Mouse (Mus musculus) midbrain, embryonic 14.5 days (tissue): ENCODE measurements around the gene Itsn1. TPM values are rescaled to one million over a fixed set of nuclear protein-coding genes. Genes with fewer than 3 reads are reported as not detected.

Experiments used
- ATAC-seq: fragments of 200-750 bp; cut with Nextera tagmentation; 2 replicates; pipeline ENCODE4 v1.8.0; 2017; ENCODE audit warnings: moderate number of reproducible peaks, moderate library complexity; ENCODE audit not compliant: low FRiP score, low TSS enrichment
- DNase-seq: peaks from one replicate; pipeline ENCODE4 v3.0.0-alpha.2; 2015
- H3K27ac ChIP-seq: fragments of 300-500 bp; sonication (generic); replicated peaks from 2 replicates; pipeline ENCODE4 v1.5.1; 2014; ENCODE audit warnings: mild to moderate bottlenecking, low read depth, low read length, moderate library complexity
- H3K27me3 ChIP-seq: fragments of 300-500 bp; sonication (generic); 2 replicates; pipeline ENCODE4 v1.6.1; 2014; ENCODE audit warnings: low read length, control low read depth, mixed read lengths; ENCODE audit not compliant: control insufficient read depth, insufficient read depth
- H3K36me3 ChIP-seq: fragments of 300-500 bp; sonication (generic); 2 replicates; pipeline ENCODE4 v1.6.1; 2014; ENCODE audit warnings: low read length, control low read depth; ENCODE audit not compliant: control insufficient read depth, insufficient read depth
- H3K4me1 ChIP-seq: fragments of 300-500 bp; sonication (generic); 2 replicates; pipeline ENCODE4 v1.6.1; 2014; ENCODE audit warnings: mild to moderate bottlenecking, antibody characterized with exemption, low read length, control low read depth; ENCODE audit not compliant: control insufficient read depth, insufficient read depth
- H3K4me2 ChIP-seq: fragments of 300-500 bp; sonication (generic); 2 replicates; pipeline ENCODE4 v1.6.1; 2014; ENCODE audit warnings: mild to moderate bottlenecking, low read length, moderate library complexity
- H3K4me3 ChIP-seq: fragments of 300-500 bp; sonication (generic); replicated peaks from 2 replicates; pipeline ENCODE4 v1.5.1; 2014; ENCODE audit warnings: low read depth, low read length
- H3K9ac ChIP-seq: fragments of 300-500 bp; sonication (generic); replicated peaks from 2 replicates; pipeline ENCODE4 v1.6.1; 2014; ENCODE audit warnings: mild to moderate bottlenecking, low read length, moderate library complexity
- H3K9me3 ChIP-seq: fragments of 300-500 bp; sonication (generic); 2 replicates; pipeline ENCODE4 v1.6.1; 2016; ENCODE audit warnings: low read length, control low read depth, mixed read lengths; ENCODE audit not compliant: control insufficient read depth
- WGBS: fragments of 180-500 bp; shearing (Covaris S2); extraction: QIAGEN DNeasy Blood & Tissue Kit; methylation state at CpG from one replicate; pipeline ENCODE4 v1.1.7; 2014; 5-methylcytosine and 5-hydroxymethylcytosine counted together
- polyA plus RNA-seq: library from polyadenylated mRNA; unstranded; fragments of >200 nt; fragmentation: Nextera tagmentation; extraction: Ambion mirVana; gene quantifications from 2 replicates; pipeline ENCODE4 v1.2.1, GENCODE M21; 2014

Itsn1 gene
- polyA plus RNA-seq, 1 experiment from 2014 or later, result 67.5 TPM

DNA sequence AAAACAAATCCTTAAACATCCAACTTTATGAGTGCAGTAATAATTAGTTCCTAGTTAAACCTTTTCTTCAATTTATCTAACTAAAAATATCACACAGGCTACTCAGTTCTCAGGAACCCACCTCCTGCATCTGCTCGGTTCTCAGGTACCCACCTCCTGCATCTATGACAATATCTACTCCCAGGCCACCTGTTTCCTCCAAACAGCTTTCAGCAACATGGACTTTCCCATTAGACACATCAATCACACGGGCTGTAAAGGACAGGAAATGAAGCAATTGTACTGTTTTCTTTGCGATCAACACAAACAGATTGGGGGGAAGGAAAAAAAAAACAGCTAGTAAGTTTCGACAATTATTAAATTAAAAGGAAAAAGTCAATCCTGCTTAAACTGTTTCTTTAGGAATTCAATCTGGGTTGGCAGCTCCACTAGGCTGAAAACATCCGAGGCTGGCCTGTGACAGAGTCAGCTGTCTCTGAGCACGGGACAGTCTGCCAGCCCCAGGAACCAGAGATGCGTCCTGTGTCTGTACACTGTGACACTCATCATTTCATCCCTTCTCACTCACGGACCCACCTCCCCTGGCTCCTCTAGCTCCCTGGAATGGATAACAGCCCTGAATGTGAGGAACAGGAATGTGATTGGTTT lies 33.8 kb upstream of the Itsn1 start:
- WGBS, result 85% methylated on average over 8 of the region's 8 CpGs
- no peak overlapping the region for H3K4me2 ChIP-seq
- DNase-seq, result no peak

DNA sequence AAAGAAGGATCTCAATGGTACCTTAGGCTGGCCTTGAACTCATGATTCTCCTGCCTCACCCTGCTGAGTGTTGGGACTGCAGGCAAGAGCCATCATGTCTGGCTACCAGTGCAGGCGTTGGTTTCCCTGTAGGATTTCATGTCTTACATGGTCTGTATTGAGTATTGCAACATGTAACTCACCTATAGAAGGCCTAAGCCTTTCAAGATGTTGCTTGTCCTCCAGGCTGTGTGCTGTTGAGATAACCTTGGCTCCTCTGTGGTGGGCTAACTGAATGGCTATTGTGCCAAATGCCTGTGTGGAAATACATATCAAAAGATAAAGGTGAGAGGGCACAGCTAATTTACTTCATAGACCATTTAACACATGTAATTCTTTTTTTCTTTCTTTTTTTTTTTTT lies 30.1 kb upstream of the Itsn1 start:
- peaks cover 64% of the 10 kb centered on the region for H3K36me3 ChIP-seq
- WGBS, result 90% methylated on average over 1 of the region's 1 CpGs

More for the DNA sequence above, 33.8 kb upstream of the Itsn1 start:
- ATAC-seq, result no peak
- peaks cover 50% of the 10 kb centered on the region for H3K36me3 ChIP-seq
- H3K4me3 ChIP-seq, result no peak overlapping the region
- H3K4me1 ChIP-seq, result no peaks in the 10 kb centered on the region
- H3K27ac ChIP-seq, result no peak overlapping the region
- H3K9ac ChIP-seq, result no peak overlapping the region
- H3K27me3 ChIP-seq, result no peaks in the 10 kb centered on the region
- H3K9me3 ChIP-seq, result no peaks in the 10 kb centered on the region

DNA sequence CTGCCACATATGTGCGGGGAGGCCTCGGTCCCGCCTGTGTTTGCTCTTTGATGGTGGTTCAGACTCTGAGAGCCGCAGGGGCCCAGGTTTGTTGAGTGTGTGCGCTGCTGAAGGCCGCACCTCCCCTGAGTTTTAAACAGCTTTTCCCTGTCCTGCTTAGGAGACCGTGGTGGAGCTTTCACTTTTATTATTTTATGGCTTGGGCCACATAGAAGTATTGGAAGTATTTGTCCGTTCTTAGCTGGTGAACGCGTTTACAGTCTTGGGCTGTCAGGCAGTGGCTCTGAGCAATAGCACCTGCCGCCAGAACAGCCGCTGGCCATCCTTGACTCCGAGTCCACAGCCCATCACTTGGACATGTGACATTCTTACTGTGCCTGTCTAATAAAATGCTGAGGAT lies 27.2 kb upstream of the Itsn1 start:
- DNase-seq (no peak), ATAC-seq (no peak)
- H3K27me3 ChIP-seq, result no peaks in the 10 kb centered on the region
- no peak overlapping the region for H3K9ac ChIP-seq
- H3K4me3 ChIP-seq, result no peak overlapping the region
- no peaks in the 10 kb centered on the region for H3K4me1 ChIP-seq
- no peaks in the 10 kb centered on the region for H3K9me3 ChIP-seq
- no peak overlapping the region for H3K27ac ChIP-seq
- H3K36me3 ChIP-seq, result peaks cover 61% of the 10 kb centered on the region
- H3K4me2 ChIP-seq, result no peak overlapping the region
- 91% methylated on average over 13 of the region's 13 CpGs for whole genome bisulfite sequencing

More for the DNA sequence above, 30.1 kb upstream of the Itsn1 start:
- Histone ChIP-seq H3K27ac (no peak overlapping the region), H3K9ac (no peak overlapping the region), H3K27me3 (no peaks in the 10 kb centered on the region), H3K9me3 (no peaks in the 10 kb centered on the region), H3K4me2 (no peak overlapping the region), H3K4me3 (no peak overlapping the region), H3K4me1 (no peaks in the 10 kb centered on the region)
- no peak for DNase-seq
- ATAC-seq, result no peak

DNA sequence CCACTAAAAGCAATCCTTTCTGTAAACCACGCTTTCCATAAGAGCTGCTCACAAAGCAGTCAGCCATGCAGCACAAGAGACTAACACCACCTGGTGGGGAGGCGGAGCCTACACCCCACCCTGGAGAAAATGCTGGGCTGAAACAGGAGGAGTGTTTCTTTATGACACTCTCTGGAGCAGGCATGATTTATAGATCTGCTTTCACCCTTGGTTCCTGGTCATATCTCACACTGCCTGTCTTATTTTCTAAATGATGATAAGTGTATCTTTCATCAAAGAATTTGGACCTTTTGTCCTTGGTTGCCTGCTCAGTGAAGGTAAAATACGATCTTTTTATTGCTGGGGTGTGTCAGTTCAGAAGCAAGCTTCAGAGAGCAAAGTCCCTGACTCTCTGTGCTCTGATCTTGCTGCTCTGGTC lies 26.3 kb upstream of the Itsn1 start:
- H3K27me3 ChIP-seq, result no peaks in the 10 kb centered on the region
- H3K4me1 ChIP-seq, result no peaks in the 10 kb centered on the region
- no peak for ATAC-seq
- H3K9ac ChIP-seq, result no peak overlapping the region
- H3K27ac ChIP-seq, result no peak overlapping the region
- no peak overlapping the region for H3K4me2 ChIP-seq
- H3K4me3 ChIP-seq, result no peak overlapping the region
- H3K36me3 ChIP-seq, result peaks cover 62% of the 10 kb centered on the region
- no peaks in the 10 kb centered on the region for H3K9me3 ChIP-seq
- WGBS, result 55% methylated on average over 3 of the region's 3 CpGs
- no peak for DNase-seq

DNA sequence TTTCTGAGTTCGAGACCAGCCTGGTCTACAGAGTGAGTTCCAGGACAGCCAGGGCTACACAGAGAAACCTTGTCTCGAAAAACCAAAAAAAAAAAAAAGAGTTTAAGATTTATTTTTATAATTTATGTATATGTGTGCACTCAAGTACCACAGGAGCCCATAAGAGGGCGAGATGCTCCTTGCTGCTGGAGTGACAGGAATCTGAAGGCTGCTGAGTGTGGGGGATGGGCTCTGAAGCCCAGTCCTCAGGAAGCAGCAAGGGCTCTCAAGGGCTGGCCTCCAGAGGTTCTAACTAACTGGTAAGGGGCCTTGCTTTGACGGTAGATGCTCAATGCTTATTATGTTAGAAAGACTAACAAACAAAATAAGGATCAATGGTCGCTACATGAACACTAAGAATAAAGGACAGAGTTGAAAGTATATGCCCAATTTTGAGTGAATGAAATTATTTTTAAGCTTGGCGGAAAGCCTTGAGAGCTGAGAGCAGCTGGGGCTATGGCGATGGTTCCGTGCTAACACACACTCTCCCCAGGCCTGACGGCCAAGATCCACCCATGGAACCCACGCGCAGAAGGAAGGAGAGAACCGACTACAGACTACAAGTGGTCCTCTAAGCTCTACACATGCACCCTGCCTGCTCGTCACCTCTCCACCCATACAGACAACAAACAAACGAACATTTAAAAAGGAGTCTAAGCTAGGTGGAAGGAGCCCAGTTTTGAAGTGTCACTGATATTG lies 24.3 kb upstream of the Itsn1 start:
- H3K36me3 ChIP-seq, result peaks cover 58% of the 10 kb centered on the region
- no peak overlapping the region for H3K4me2 ChIP-seq
- peak; percentile 48 for DNase-seq
- WGBS, result 89% methylated on average over 14 of the region's 14 CpGs
- H3K4me1 ChIP-seq, result no peaks in the 10 kb centered on the region
- no peaks in the 10 kb centered on the region for H3K27me3 ChIP-seq
- H3K4me3 ChIP-seq, result no peak overlapping the region
- H3K9ac ChIP-seq, result no peak overlapping the region
- H3K9me3 ChIP-seq, result no peaks in the 10 kb centered on the region
- no peak for ATAC-seq
- no peak overlapping the region for H3K27ac ChIP-seq

DNA sequence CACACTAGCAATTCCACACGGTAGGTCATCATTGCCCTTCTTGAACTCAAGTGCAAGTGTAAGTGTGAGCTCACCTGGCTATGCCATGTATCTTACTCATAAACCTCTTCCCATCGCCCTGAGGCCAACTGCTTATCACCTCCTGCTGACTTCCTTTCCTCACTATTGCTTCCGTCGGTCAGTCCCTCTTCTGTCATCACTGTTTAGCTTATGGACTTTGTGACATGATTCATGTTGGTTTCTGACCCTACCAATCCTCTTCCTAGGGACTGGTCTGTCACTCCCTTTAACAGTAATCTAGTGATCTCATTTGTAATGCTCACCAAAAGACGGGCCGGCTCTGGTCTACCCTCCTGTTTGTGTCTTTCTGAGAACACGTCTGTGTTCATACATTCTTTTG lies 18.8 kb upstream of the Itsn1 start:
- Histone ChIP-seq H3K4me2 (no peak overlapping the region), H3K9ac (no peak overlapping the region), H3K27me3 (no peaks in the 10 kb centered on the region), H3K36me3 (peaks cover 71% of the 10 kb centered on the region), H3K9me3 (no peaks in the 10 kb centered on the region), H3K4me3 (no peak overlapping the region), H3K27ac (no peak overlapping the region), H3K4me1 (no peaks in the 10 kb centered on the region)
- ATAC-seq (no peak), DNase-seq (no peak)
- 95% methylated on average over 7 of the region's 7 CpGs for WGBS

DNA sequence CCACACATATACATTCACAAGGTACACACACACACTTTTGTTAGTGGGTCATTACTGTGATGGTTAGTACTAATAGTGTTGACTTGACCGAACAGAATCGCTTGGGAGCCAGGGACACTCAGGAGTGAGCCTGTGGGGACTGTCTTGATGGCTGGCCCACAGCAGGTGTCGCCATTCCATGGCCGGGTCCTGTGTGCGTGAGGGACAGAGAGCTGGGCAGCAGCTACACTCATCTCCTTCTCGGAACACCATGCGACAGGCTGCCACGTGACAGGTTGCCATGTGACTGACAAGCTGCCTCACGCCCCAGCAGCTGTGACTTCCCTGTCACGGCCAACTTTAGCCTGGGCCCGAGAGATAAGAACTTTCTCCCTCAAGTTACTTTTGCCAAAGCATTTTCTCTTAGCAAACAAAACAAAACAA lies 12.1 kb upstream of the Itsn1 start:
- no peaks in the 10 kb centered on the region for H3K4me1 ChIP-seq
- WGBS, result 79% methylated on average over 11 of the region's 11 CpGs
- no peaks in the 10 kb centered on the region for H3K9me3 ChIP-seq
- DNase-seq, result no peak
- H3K4me3 ChIP-seq, result no peak overlapping the region
- no peak overlapping the region for H3K4me2 ChIP-seq
- H3K9ac ChIP-seq, result no peak overlapping the region
- H3K27ac ChIP-seq, result no peak overlapping the region
- no peak for ATAC-seq
- peaks cover 53% of the 10 kb centered on the region for H3K36me3 ChIP-seq
- no peaks in the 10 kb centered on the region for H3K27me3 ChIP-seq

DNA sequence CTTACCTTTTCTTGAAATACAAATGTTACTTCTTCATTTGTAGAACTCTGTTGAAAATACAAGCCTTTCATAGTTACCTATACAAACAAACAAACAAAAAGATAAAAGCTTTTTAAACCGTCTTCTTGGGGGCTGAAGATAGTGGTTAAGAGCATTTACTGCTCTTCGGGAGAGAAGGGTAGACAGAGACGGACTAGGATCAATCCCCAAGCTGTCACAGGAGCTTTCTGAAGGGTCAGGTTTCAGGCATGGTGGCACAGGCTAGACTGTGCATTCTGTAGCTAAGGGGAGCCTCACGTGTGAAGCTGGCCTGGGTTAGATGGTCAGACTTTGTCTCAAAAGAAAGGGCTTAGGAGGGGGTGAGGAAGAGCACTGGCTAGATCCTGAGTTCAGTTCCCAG lies 11.7 kb upstream of the Itsn1 start:
- no peak overlapping the region for H3K9ac ChIP-seq
- 89% methylated on average over 4 of the region's 4 CpGs for WGBS
- DNase-seq, result no peak
- peaks cover 51% of the 10 kb centered on the region for H3K36me3 ChIP-seq
- H3K4me2 ChIP-seq, result no peak overlapping the region
- H3K9me3 ChIP-seq, result no peaks in the 10 kb centered on the region
- 0 out of 2 replicates have a peak, but pooled peaks cover under 1% of the 10 kb centered on the region for H3K4me1 ChIP-seq
- H3K4me3 ChIP-seq, result no peak overlapping the region
- H3K27me3 ChIP-seq, result no peaks in the 10 kb centered on the region
- no peak for ATAC-seq
- no peak overlapping the region for H3K27ac ChIP-seq

DNA sequence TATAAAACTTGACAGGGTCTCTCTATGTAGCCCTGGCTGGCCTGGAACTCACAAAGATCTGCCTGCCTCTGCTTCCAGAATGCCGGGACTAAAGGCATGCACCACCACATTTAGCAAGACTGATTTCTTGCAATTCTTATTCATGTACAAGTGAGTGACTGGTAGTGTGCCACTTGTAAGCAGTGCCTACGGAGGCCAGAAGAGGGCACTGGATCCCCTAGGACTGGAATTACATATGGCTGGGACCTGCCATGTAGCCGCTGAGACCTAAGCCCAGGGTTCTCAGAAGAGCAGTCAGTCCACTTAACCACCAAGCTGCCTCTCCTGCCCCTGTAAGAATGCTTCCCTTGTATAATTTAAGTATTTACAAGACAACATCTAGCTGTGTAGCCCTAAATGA lies 4.8 kb upstream of the Itsn1 start:
- DNase-seq (peak; percentile 60), ATAC-seq (no peak)
- H3K27me3 ChIP-seq, result no peaks in the 10 kb centered on the region
- H3K36me3 ChIP-seq, result peaks cover 24% of the 10 kb centered on the region
- H3K4me1 ChIP-seq, result peaks cover 18% of the 10 kb centered on the region
- no peak overlapping the region for H3K4me2 ChIP-seq
- WGBS, result 45% methylated on average over 3 of the region's 3 CpGs
- H3K9ac ChIP-seq, result no peak overlapping the region
- H3K9me3 ChIP-seq, result no peaks in the 10 kb centered on the region
- H3K27ac ChIP-seq, result no peak overlapping the region
- H3K4me3 ChIP-seq, result no peak overlapping the region
